Mouse (Mus musculus): Measurements from ENCODE around the gene Sesn2.
A peak's percentile ranks its signal among the peaks of the same experiment; 100 is the strongest.

Sesn2 gene

DNA sequence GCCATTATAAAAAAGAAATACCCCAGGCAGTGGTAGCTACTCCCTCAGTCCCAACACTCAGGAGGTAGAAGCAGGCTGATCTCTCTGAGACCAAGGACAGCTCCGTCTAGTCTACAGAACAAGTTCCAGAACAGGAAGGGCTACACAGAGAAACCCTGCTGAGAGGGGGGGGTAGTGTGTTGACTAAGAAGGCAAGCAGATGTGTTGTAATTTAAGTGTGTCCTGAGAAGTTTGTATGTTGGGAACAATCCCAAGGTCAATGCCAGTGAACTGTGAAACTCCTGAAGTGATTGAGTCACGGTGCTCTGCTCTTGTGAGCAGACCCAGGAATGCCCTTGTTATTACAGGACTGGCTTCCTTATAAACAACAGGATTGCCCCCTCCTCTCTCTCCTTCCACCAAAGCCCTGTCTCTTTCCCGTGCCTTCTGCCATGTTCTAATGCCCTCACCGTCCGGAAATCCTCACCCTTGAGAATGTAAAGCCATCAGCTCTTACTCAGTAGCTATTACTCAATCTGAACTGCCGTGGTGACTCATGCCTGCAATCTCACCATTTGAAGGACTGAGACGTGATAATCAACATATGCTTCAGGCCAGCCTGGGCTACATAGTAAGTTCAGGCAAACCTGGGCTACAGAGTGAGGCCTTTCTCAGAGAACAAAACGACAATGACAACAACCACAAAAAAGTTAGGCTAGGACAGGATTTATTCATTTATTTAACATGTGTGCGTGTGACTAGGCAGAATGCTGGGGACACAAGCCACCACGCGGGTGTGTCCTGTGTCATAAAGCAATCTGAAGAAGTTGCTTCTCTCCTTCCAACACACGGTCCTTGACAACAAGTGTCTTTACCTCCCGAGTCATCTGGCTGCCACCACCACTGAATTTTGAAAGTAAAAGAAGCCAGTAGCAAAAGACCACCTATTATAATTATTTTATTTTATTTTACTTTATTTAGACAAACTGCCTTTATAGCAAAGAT lies 34.1 kb downstream of the Sesn2 start:
- peak; percentile 81 for DNase-seq

- DNase-seq = peak; percentile 97
Measured at GRCm38 (mm10) chr4:132474631-132475030, 35.7 kb downstream of the Sesn2 start.

GRCm38 (mm10) chr4:132473411-132473810 lies 36.9 kb downstream of the Sesn2 start:
- DNase-seq = no peak

GRCm38 (mm10) chr4:132469873-132470272 lies 40.4 kb downstream of the Sesn2 start:
- DNase-seq = peak; percentile 89

DNA sequence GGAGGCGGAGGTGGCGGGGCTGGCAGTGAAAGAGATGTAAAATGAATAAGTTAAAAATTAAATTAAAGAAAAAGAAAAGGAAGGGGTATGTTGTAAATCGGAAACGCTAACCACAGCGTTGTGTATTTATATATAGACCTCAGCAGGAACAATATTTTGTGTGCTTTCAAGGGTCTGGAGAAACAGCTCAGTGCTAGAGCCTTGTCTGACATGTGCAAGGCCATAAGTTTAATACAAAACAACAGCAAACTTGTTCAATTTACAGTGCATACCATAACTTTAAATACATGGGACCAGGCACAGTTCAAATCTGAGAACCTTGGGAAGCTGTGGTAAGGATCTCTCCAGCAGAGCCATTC lies 46.1 kb downstream of the Sesn2 start:
- DNase-seq = no peak

GRCm38 (mm10) chr4:132463430-132464254 lies 46.7 kb downstream of the Sesn2 start, which contains the start of gene Med18:
Gene Med18, minus strand, starts transcription at chr4:132463921.
- DNase-seq = peak; percentile 95

DNA sequence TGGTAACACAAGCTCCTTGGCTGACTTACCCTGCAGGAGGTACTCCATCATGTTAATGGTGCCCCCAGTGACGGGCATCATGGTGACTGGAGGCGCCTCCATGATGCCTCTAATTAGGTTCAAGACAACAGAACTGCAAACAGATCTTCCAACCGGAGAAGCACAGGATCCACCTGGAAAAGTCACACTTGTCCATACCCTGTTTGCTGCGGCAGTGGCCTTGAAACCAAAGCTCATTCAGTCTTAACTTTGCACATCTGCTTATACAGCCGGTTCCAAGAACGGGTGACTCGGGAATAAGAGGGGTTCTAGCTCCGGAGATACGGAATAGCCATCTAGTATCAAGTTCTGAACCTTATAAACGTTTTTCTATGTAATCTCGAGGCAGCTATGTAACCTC lies 47.5 kb downstream of the Sesn2 start:
- DNase-seq = no peak

- no peak for DNase-seq
Measured at GRCm38 (mm10) chr4:132460225-132460624, 50.1 kb downstream of the Sesn2 start.

DNA sequence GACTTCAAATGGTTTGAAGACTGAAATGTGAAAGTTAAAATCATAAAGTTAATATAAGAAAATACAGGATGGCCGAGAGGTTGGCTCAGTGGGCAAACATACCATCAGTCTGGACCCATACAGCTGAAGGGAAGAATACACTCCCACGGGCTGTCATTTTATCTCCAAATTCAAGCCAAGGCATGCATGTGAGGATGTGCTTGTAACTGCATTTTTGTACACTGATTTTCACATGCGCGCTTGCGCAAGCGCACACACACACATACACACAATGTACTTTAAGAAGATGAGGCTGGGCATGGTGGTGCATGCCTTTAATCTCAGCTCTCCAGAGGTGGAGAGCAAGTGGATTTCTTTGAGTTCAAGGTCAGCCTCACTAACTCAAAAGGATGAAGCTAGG lies 54.7 kb downstream of the Sesn2 start:
- no peak for DNase-seq

- peak; percentile 37 for DNase-seq
Measured at GRCm38 (mm10) chr4:132455146-132455545, 55.2 kb downstream of the Sesn2 start.

- no peak for DNase-seq
Measured at GRCm38 (mm10) chr4:132454216-132454615, 56.1 kb downstream of the Sesn2 start.

GRCm38 (mm10) chr4:132449778-132450177 lies 60.5 kb downstream of the Sesn2 start:
- DNase-seq = no peak

GRCm38 (mm10) chr4:132446105-132446504 lies 64.2 kb downstream of the Sesn2 start:
- peak; percentile 28 for DNase-seq

GRCm38 (mm10) chr4:132444516-132444915 lies 65.8 kb downstream of the Sesn2 start:
- DNase-seq = no peak

All from kidney, adult 9 months (tissue).